Mouse (Mus musculus): ENCODE results near the gene Hat1.
"Not testable (repeated sequence)": the region's sequence is repeated elsewhere in the genome, so short reads cannot be mapped to it uniquely, and the experiment has no call there.

The Hat1 gene

DNA sequence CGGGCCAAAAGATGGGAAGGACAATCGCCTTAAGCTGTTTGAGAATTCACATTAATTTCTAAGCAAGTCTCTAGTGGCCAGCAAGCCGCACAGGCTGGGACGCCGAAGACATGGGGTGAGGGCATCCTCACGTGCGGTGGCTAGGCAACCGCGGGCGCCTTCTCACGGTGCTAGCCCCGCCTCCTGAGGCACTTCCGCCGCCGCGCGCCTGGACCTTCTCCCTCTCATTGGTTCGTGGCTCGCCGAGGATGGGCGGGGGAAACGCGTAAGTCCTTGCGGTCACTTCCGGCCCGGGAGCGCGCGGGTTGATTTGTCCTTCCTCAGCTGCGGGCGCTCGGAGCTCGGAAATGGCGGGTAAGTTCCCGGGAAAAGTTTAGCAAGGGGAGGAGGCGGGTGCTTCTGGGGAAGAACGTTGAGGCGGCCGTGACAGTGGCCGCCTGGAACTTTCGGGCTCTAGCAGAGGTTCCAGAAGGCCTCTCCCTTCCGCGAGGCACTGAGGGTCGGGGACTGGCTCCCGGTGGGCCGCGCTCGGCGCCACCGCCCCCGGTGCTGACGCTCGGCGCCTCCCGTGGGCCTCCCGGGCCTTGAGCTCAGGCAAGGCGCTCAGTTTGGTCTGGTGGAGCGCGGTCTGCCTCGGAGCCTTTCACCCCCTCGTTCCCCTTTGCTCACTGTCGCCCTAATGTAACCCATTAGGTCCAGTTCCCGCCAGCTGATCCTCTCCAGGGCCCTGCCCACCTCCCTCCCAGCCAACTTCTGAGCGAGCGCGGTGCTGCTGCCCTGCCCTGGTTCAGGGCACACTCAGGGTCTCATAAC, at the start of gene Hat1:
Hat1 (plus strand) TSS at position 8 of the 813 bp plus-strand sequence.
- DNase-seq (ENCODE audit: low read depth): peak; percentile 97

DNA sequence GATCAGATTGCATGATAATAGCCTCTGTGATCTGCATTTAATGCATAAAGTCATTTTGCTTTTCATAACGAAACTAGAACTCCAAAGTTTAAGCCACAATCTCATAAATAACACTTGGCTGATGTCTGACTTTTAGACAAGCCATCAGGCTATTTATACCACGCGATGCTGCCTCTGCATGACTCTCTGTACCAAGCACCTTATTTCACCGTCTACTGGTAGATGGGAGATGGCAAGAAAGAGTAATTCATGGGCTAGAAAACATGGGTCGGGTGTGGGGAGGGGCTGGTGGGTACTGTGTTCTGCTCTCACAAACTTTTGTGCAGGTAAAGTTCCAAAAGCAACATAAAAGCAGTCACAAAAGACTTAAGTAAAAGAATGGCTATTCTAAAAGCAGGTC, 48.6 kb upstream of the Hat1 start:
- DNase-seq (ENCODE audit: low read depth): no peak

DNA sequence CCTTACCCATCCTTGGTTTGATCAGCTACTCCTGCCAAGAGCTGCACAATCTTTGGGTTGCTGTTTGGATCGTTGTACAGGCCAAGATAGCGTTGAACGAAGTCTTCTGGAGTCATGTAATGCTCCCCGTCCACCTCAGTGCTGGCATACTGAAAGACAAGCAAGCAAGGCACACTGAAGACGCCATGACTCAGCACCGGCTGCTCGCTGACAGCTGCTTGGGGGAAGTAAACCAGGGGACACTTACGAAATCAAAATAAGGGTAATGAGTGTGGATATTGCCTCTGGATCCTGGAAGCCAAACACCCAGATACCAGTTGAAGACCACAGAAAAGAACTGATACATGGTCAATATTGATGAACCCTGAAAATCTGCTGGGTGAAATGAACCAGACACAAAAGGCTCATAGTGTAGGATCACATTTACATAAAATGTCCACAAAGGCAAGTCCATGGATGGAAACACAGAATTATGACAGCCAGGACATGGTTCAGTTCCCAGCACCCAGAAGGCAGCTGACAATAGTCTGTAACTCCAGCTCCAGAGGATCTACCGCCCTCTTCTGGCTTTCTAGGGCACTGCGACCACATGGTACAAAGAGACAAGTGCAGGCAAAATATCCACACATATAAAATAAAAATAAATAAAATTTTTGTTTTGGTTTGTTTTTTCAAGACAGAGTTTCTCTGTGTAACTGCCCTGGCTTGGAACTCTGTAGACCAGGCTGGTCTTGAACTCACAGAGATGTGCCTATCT, 44.7 kb upstream of the Hat1 start:
- DNase-seq (ENCODE audit: low read depth): no peak

DNA sequence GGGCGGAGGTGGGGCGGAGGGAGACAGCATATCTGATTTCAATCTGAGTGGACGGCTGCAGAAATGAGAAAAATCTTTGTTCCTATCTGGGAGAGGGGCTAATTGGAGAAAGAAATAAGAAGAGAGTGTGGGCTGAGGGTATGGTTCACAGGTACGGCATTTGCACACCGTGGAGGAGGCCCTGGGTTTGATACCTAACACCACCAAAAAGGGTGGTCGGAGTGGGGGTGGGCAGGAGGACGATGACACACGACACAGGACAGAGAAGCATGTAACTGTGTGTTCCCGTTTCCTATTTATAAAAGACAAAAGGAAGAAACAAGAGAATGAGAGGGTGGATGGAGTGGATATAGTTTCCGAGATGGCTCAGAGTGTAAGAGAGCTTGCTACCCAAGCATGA, 41.6 kb upstream of the Hat1 start:
- no peak for DNase-seq (ENCODE audit: low read depth)

DNA sequence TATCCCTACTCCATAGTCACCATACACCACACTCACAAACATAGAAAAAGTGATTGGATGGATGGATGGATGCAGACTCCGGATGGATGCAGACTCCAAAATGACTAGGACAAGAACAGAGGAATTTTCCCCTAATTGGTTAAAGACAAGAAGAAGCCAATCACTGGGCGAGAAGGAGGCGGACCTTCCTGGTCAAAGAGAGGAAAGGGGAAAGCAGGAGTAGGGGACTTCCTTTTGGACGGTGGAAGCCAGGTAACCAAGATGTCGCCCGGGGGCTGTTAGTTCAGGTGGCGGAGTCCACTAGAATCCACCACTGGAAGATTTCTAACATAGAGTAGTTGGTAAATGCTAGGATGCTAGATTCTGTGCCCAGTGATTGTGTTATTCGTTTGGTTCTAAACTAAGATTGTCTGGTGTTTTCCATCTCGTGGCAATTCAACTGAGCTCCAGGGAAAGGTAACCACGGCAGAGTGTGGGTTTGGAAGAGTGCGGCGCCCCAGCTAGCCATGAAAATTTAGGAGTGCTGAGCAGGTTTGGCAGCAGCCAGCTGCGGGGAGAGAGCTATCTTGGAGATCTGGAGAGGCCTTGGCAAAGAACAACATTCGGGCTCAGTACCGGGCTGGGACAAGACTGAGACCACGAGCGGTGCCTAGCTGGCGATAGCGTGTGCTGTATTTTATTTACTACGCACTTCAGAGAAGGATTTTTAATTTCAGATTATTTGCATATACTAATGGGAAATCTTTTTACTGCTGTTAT, 40.8 kb upstream of the Hat1 start:
- no peak for DNase-seq (ENCODE audit: low read depth)

DNA sequence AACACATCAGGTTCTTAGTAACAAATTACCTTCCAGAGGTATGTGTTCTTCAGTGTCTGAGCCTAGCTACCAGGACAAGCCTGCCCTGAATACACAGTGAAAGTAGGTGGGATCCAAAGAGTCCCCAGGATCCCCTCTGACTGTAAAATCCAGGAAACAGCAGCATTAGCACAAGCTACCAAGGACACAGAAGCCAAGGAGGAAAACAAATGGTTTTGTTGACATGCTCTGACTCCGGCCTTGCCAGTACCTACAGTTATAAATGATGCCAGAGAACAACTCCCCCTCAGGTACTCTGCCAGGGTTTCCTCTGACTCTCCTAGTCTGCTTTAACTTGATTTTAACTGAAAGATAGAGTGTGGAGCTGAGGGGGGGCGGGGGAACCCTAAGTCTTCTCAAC, 39.2 kb upstream of the Hat1 start:
- no peak for DNase-seq (ENCODE audit: low read depth)

DNA sequence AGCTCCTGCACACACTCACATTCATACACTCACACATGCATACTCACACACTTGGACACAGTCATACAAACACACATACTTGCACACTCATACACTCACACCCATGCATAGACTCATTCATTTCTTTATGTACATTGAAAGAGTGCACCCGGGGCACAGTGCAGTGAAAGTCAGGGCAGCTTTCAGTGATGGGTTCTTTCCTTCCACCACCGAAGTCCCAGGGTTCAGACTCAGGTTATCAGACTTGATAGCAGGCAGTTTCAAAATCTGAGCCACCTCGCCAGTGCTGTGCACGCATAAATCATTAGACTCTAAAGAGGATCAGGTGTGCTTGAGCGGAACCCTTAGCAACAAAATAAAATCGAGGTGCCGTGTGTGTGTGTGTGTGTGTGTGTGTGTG, 38.6 kb upstream of the Hat1 start:
- DNase-seq (ENCODE audit: low read depth): no peak

DNA sequence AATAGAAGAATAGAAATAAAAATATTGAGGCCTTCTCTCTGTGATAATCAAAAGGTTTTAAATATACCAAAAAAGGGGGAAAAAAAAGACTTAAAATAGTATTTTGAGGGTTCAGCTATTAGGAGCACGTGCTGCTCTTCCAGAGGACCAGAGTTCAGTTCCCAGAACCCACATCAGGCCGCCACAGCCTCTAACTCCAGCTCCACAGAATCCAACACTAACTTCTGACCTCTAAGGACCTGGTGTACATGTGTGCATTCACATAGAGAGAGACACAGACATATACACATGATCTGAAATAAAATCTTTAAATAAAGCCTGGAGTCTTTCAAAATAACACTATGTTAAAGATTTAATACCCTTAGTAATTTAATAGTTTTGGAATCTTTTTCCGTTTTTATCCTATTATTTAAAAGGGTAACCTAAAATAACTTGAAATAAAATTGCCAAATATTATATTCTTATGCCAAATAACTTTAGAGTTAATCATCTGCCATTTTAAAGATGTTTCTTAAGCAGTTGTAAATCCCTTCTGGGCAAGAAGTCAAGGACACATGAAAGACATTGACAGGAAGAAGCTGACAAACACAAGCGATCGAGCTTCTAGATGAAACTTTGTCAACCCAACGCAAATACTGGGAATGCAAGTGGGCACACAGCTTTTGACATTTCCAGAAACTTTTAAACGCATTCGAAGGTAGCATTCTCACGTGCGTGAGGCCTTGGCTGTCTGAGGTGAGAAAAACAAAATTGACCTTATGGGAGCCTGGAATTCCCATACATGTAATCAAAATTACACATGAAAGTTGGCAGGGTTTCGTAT, 37.6 kb upstream of the Hat1 start:
- no peak for DNase-seq (ENCODE audit: low read depth)

DNA sequence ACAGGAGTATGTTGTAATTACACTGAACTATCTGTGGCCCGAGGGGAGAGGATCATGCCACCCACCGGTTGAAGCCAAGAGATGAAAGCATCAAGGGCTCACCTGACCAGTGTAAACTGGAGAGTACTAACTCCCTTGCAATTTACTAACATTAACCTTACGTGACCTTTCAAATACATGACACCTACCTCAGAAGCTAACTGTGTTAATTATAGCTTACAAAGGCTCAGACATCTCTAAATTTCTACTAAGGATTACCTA, 37.1 kb upstream of the Hat1 start:
- DNase-seq (ENCODE audit: low read depth): no peak

DNA sequence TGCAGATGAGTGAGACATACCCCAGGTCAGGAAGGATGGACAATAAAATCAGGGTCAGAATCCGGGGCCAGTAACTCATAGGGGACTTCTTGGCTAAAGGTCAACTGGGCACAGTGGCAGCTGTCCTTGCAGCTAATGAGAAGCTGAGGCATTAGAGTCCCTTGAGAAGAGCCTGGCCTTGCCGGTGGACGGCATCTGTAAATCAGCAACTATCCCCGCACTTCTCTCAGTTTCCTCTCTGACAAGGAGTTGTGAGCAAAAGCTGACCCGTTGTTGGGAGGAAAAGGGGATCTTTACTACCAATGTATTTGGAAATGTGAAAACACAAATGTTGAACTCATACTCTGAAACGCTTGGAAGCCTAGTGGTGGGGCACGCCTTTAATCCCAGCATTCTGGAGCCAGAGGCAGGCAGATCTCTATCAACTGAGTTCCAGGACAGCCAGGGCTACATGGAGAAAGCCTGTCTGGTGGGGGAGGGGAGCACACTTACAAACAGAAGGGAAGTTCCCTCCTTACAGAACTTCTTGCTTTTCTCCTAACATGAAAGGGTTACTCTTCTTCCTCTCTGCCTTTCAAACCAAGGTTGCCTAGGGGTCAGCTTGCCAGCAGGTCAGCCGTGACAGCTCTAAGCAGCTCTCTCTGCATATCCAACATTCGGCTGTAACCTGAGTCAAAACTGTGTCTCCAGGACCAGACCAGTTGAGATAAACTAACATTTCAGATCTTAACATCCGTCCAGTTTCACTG, 35.3 kb upstream of the Hat1 start:
- DNase-seq (ENCODE audit: low read depth): no peak

DNA sequence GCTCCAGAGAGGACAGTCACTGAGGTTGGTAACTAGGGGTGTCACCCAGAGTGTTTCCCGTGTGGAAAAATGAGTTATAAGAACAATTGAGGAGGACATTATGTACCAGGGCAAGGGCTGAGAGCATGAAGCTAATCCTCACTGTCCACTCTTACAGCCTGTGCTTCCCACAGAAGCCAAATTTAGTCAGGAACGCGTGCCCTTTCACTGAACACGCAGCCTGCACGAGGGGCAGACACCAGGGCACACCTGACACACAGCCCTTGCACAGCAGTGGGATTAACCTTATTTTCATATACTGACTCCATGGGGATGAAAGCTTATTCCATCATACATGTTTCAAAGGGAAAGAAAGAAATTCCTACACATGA, 34.7 kb upstream of the Hat1 start:
- no peak for DNase-seq (ENCODE audit: low read depth)

DNA sequence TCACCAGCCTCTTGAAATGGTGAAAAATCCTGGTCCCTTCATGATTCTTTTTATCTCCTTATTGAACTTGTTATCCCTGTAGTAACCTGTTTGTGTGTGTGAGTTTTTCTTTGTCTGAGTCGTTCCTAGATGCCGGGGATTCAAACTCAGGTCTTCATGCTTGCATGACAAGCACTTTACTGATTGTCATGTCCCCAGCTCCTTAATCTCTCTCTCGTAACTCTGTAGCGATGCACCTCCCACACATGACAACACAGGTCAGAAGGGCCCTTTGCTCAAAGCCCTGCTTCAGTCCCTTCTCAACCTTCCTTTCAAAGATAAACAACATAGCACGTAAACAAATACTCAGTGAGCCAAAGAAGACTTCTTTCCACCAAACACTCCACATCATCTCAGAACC, 30.4 kb upstream of the Hat1 start:
- DNase-seq (ENCODE audit: low read depth): no peak

DNA sequence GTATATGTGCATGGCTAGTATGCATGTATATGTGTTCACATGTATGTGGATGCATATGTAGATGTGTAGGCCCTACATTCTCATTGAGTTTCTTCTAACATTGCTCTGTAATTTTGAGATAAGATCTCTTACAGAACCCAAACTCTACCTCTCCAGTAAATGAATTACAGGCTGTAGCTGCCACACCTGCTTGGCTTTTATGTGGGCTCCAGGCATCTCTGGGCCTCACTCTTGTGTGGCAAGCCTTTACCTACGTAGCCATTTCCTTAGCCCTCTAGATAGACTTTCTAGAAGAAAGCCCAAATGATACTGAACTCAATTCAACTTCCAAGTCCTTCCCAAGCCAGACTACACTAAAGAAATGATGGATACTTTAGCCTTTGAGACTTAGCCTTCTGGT, 28.6 kb upstream of the Hat1 start:
- DNase-seq (ENCODE audit: low read depth): no peak

DNA sequence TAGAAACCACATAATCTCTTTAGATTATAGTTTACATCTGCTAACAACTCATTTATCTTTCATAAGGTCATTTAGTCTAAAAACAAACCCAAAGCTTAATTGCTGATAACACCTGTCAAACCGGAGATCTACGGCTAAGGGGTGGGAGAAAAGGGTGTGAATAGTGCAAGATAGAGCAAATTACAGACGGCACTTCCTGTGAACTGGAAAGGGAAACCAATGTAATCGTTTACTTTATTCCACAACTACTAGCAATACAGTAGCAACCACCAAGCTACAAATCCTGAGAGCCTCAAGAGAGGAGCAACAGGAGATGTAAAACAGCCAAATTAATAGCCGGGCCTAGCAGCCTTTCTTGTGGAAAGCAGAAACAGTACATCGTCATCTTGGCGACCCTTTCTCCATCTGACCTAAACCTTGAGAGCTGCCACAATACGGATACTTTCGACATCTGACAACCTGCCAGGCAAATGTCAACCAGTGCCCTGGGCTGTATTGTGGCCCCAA, 22.1 kb upstream of the Hat1 start:
- peak; percentile 40 for DNase-seq (ENCODE audit: low read depth)

DNA sequence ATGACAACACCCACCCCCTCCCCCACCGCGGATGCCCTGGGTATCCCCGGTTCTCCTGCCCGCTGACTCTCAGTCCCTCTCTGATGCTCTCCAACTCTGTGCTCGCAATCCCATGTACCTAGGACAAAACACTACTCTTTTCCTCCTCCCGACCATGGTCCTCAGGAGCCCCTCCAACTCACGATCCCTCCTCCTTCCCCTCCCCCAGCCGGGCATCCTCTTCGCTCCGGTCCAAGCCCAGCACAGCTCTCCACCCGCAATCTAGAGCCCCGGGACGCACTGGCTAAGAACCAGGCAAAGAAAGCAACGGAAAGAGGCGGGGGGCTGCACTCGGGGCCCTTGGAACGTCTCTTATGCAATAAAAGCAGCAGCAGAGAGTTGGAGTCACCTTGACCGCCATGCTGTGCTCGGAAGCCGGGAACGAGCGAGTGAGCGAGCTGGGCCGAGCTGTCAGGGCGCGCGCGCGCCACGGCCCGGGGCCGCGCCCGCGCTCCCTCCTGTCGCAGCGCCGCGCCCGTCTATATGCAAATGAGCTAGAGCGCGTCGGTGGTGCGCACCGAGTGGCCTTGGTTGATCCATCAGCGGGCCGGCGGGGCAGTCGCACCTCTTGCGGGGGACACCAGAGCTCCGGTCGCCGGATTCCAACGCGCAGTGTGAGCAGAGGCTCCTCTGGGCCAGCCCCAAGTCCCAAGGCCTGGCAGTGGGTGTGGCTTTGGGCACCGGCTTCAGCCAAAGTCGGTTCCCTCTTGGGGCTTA, 21.5 kb upstream of the Hat1 start, which contains the start of gene Slc25a12:
Slc25a12 (minus strand) TSS at position 625 of the 756 bp plus-strand sequence.
- peak; percentile 77 for DNase-seq (ENCODE audit: low read depth)

DNA sequence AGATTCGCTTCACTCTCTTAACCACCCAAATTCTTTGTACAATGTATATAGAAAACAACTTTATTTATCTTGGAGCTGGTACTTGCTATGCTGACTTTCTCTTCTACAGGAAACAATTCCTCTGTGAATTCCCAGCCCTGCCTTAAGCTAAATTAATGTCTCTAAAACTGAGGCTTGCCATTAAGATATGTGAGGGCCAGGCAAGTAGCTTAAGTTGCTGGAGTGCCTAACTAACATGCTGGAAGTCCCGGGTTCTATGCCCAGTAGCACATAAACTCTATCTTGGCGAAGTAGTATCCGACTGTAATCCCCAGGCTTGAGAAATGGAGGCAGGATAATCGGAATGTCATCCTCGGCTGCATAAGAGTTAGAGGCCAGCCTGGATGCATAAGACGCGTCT, 20.7 kb upstream of the Hat1 start:
- no peak for DNase-seq (ENCODE audit: low read depth)

DNA sequence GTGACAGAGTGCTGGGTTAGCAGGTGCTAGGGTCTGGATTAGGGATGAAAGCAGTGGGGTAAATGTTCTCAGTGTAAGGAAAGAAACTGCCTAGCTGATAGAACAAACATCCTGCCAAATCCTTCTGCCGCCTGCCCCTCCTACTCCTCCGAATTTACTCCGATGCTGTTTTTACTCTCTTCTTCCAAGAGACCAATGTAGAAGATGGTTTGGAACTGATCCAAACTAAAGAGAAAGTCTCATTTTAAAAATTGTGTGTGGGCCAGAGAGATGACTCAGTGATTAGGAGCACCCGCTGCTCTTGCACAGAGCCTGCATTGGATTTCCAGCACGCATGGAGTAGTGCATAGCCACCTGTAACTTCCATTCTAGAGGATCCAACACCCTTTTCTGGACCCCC, 17.0 kb upstream of the Hat1 start:
- no peak for DNase-seq (ENCODE audit: low read depth)

DNA sequence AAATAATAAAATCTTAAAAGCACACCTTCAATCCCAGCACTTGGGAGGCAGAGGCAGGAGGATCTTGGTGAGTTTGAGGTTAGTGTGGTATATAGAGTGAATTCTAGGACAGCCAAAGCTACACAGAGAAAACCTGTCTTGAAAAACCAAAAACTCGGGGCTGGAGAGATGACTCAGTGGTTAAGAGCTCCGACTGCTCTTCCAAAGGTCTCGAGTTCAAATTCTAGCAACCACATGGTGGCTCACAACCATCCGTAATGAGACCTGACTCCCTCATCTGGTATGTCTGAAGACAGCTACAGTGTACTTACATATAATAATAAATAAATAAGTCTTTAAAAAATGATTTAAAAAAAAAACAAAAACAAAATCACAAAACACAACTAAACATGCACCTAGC, 16.5 kb upstream of the Hat1 start:
- DNase-seq (ENCODE audit: low read depth): not testable (repeated sequence)

DNA sequence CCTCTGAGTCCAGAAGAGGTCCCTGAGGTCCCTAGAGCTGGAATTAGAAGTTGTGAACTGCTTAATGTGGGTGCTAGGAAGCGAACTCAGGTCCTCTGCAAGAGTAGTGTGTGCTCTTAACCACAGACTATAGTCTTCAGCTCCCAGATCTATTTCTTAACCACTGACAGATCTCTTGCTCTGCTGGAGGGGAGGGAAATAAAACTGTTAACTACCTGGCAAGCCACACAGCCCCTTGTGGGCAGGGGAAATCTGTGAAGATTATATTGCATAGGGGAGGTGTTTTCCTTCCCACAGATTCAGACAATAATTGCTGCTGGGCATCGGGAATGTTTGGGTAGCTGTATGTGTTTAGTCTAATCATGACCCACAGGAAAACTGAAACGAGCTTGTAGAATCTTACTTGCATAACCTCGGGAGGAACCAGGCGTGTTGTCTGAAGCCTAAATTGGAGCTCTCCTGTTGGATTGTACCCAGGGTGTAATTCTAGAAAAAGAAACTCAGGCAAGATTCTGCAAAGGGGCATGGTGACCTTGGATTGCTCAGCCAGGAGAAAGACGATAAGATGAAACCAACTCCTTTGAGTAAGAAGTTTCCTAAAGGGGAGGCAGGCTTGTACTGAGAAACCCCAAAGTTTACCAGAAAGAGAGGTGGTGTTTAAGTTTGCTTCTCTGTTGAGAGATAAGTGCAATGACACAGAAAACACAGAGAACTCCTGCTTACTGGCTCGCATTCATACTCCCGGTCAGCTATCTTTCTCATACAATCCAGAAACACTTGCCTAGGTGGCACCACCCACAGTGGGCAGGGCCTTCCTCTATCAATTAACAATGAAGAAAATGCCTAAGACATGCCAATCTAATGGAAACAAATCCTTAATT, 14.2 kb upstream of the Hat1 start:
- peak; percentile 68 for DNase-seq (ENCODE audit: low read depth)

Measured in c-Kit-positive CD71-positive TER-119-negative erythroid progenitor cells, embryonic 14.5 days (primary cell).